Mouse (Mus musculus): ENCODE measurements around the gene Rundc3a. TPM values are rescaled to one million over a fixed set of nuclear protein-coding genes. Genes with fewer than 3 reads are reported as not detected.

Rundc3a gene
- polyA plus RNA-seq, 1 experiment from 2014 or later: 57.0 TPM

DNA sequence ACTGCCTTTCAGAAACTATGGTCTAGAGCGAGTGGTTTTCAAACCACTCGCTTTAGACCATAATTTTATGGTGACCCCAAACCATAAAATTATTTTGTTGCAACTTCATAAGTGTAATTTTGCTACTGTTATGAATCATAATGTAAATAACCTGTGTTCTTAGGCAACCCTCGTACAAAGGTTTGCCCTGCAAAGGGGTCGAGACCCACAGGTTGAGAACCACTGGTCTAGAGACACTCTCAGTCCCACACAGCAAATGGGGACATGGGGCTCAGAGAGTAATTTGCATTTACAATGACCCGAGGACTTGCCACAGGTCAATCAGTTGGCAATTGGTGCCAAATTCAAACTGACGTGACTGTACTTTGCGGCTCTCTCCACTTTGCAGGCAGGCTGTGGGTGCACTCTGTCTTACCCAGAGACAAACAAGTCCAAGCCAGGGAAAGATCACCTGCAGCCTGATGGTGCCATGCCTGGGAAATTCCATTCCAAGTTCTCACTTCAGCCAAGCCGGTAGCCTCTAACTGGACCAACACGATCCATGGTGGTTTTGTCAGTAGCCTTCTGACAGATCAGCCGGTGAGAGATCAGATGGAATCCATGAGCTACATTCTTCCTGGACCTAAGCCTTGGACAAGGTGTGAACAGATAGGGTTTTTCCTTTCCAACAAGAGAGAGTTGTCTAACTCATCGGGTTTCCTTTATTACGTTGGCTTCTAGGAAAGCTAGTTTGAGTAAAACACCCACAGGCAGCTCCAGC, 21.1 kb upstream of the Rundc3a start:
- Histone ChIP-seq H3K27me3 (ENCODE audit: insufficient read depth, poor library complexity, severe bottlenecking) (peaks cover 41% of the 10 kb centered on the region), H3K4me1 (replicated peaks) (peaks cover 31% of the 10 kb centered on the region), H3K9me3 (no peaks in the 10 kb centered on the region), H3K27ac (peak overlapping the region; percentile 29; the same call in 1 of the 2 replicates), H3K36me3 (no peaks in the 10 kb centered on the region), H3K4me3 (no peak overlapping the region)
- DNase-seq (ENCODE audit: low spot score): no peak
- 84% methylated on average over 12 of the region's 12 CpGs for WGBS

- WGBS: 38% methylated on average over 14 of the region's 14 CpGs
- no peak overlapping the region for H3K4me3 ChIP-seq
Observed at GRCm38 (mm10) chr11:102372936-102373335, 20.3 kb upstream of the Rundc3a start.

GRCm38 (mm10) chr11:102373646-102374045, 19.6 kb upstream of the Rundc3a start:
- Histone ChIP-seq H3K9me3 (no peaks in the 10 kb centered on the region), H3K36me3 (no peaks in the 10 kb centered on the region), H3K4me3 (no peak overlapping the region), H3K27me3 (ENCODE audit: insufficient read depth, poor library complexity, severe bottlenecking) (peaks cover 41% of the 10 kb centered on the region), H3K27ac (peak overlapping the region; percentile 60; the same call in 1 of the 2 replicates), H3K4me1 (replicated peaks) (peaks cover 31% of the 10 kb centered on the region)
- 22% methylated on average over 2 of the region's 2 CpGs for WGBS
- DNase-seq (ENCODE audit: low spot score): no peak

More at GRCm38 (mm10) chr11:102372936-102373335, 20.3 kb upstream of the Rundc3a start:
- Histone ChIP-seq H3K27ac (peak overlapping the region; percentile 60; the same call in 1 of the 2 replicates), H3K9me3 (no peaks in the 10 kb centered on the region), H3K36me3 (no peaks in the 10 kb centered on the region), H3K27me3 (ENCODE audit: insufficient read depth, poor library complexity, severe bottlenecking) (peaks cover 41% of the 10 kb centered on the region), H3K4me1 (replicated peaks) (peaks cover 31% of the 10 kb centered on the region)
- DNase-seq (ENCODE audit: low spot score): no peak

GRCm38 (mm10) chr11:102374108-102374725, 19.0 kb upstream of the Rundc3a start:
- Histone ChIP-seq H3K4me1 (replicated peaks) (peaks cover 27% of the 10 kb centered on the region), H3K27me3 (ENCODE audit: insufficient read depth, poor library complexity, severe bottlenecking) (peaks cover 41% of the 10 kb centered on the region), H3K4me3 (no peak overlapping the region), H3K27ac (no peak overlapping the region), H3K36me3 (no peaks in the 10 kb centered on the region), H3K9me3 (no peaks in the 10 kb centered on the region)
- WGBS: 73% methylated on average over 7 of the region's 7 CpGs
- no peak for DNase-seq (ENCODE audit: low spot score)

DNA sequence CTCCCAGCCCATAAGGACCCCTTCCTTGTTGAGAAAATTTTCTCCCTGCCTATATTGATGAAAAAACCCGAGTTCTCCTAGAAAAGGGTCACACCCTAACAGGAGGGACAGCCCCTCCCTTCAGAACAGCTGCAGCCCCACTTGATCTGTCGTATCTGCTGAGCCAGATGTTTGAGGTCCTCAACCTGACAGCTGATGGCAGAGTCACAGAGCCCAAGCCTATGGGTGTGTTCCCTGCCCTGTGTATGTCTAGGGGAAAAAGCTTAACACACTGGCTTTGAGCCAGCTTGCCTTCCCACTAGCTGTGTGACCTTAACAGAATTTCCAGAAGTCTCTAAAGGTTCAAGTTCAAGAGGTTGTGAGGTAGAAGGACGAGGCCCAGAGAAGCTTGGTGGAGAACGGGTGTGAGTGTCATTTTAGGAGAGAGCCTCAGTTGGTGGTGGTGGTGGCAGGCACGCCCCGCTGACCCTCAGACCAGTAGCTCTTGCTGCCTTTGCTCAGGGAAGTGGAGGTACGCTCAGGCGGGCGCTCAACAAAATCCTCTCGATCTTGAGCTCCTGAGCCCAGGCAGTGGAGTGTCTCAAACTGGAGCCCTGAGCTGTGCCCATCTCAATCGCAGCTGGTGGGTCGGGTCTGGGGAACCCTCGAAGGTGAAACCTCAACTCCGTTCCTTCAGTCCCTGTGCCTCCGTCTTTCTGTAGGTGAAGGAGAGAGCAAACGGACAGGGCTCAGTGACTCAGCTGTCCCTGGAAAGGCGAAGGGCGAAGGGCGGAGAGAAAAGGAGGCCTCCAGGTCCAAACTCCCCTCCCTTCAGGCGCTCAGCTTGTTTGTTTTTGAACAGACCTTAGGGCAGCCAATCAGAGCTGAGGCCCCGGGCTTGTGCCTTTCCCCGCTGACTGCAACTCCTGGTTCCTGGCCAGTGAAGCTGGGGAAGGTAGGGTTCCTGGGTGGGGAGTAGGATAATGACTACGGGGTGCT, 17.7 kb upstream of the Rundc3a start:
- Histone ChIP-seq H3K9me3 (no peaks in the 10 kb centered on the region), H3K27ac (peak overlapping the region; percentile 81), H3K27me3 (ENCODE audit: insufficient read depth, poor library complexity, severe bottlenecking) (peaks cover 41% of the 10 kb centered on the region), H3K4me3 (peak overlapping the region; percentile 46), H3K4me1 (replicated peaks) (peaks cover 27% of the 10 kb centered on the region), H3K36me3 (no peaks in the 10 kb centered on the region)
- 4% methylated on average over 23 of the region's 23 CpGs for WGBS
- DNase-seq (ENCODE audit: low spot score): peak; percentile 61

- no peaks in the 10 kb centered on the region for H3K9me3 ChIP-seq
- no peaks in the 10 kb centered on the region for H3K36me3 ChIP-seq
- DNase-seq (ENCODE audit: low spot score): no peak
- WGBS: 9% methylated on average over 8 of the region's 8 CpGs
- peaks cover 30% of the 10 kb centered on the region for H3K4me1 ChIP-seq (replicated peaks)
- peak overlapping the region; percentile 81 for H3K27ac ChIP-seq
- peaks cover 41% of the 10 kb centered on the region for H3K27me3 ChIP-seq (ENCODE audit: insufficient read depth, poor library complexity, severe bottlenecking)
- H3K4me3 ChIP-seq: peak overlapping the region; percentile 46
Observed at GRCm38 (mm10) chr11:102376196-102376835, 16.9 kb upstream of the Rundc3a start.

- no peak for DNase-seq (ENCODE audit: low spot score)
- Histone ChIP-seq H3K4me1 (replicated peaks) (peaks cover 31% of the 10 kb centered on the region), H3K9me3 (no peaks in the 10 kb centered on the region), H3K4me3 (no peak overlapping the region), H3K27ac (no peak overlapping the region), H3K27me3 (ENCODE audit: insufficient read depth, poor library complexity, severe bottlenecking) (peaks cover 38% of the 10 kb centered on the region), H3K36me3 (no peaks in the 10 kb centered on the region)
- 60% methylated on average over 12 of the region's 12 CpGs for WGBS
Observed at GRCm38 (mm10) chr11:102377186-102377585, 16.0 kb upstream of the Rundc3a start.

- H3K9me3 ChIP-seq: no peaks in the 10 kb centered on the region
- H3K4me3 ChIP-seq: no peak overlapping the region
- H3K36me3 ChIP-seq: no peaks in the 10 kb centered on the region
- peaks cover 11% of the 10 kb centered on the region for H3K27me3 ChIP-seq (ENCODE audit: insufficient read depth, poor library complexity, severe bottlenecking)
- H3K4me1 ChIP-seq (replicated peaks): peaks cover 24% of the 10 kb centered on the region
- DNase-seq (ENCODE audit: low spot score): no peak
- 87% methylated on average over 5 of the region's 5 CpGs for WGBS
- no peak overlapping the region for H3K27ac ChIP-seq
Observed at GRCm38 (mm10) chr11:102380091-102380490, 13.1 kb upstream of the Rundc3a start.

DNA sequence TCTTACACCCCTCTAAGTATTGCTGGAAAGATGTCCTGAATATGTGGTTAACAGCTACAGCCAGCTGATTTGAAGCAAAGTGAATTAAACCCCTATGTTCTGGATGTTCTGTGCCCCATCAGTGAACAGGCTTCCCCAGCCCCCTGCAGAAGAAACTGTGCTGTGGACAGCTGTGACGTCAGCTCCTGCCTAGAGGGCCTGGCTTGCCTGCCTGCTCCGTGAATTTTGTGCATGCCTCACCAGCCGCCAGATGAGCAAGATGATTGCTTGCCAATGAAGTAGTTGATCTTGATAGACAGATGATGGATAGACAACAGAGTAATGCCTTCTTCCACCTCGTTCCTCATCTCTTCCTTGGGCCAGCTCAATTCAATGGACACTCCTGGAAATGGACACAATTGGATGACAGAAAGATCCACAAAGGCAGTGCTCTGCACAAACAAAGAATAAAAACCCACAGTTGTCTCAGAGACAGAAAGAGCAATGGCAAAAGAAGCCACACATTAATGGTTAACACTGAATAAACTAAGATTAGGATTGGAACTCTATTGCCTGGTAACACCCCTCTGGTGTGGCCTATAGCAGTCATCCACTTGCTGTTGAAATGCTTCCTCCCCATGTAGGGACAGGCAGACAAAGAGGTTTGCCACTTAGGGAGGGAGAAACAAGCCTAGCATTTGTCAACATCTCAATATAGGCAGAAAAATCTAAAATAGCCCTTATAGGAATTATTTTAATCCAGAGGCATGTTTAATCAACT, 11.7 kb upstream of the Rundc3a start:
- H3K4me1 ChIP-seq (replicated peaks): peaks cover 10% of the 10 kb centered on the region
- no peak for DNase-seq (ENCODE audit: low spot score)
- H3K9me3 ChIP-seq: no peaks in the 10 kb centered on the region
- 53% methylated on average over 4 of the region's 4 CpGs for WGBS
- no peak overlapping the region for H3K4me3 ChIP-seq
- 0 out of 2 replicates have a peak, but pooled peaks cover 2% of the 10 kb centered on the region for H3K27me3 ChIP-seq (ENCODE audit: insufficient read depth, poor library complexity, severe bottlenecking)
- no peak overlapping the region for H3K27ac ChIP-seq
- no peaks in the 10 kb centered on the region for H3K36me3 ChIP-seq

- Histone ChIP-seq H3K4me1 (replicated peaks) (peaks cover 7% of the 10 kb centered on the region; the same call in 1 of the 2 replicates), H3K27me3 (ENCODE audit: insufficient read depth, poor library complexity, severe bottlenecking) (no peaks in the 10 kb centered on the region), H3K4me3 (no peak overlapping the region), H3K36me3 (no peaks in the 10 kb centered on the region), H3K27ac (no peak overlapping the region), H3K9me3 (no peaks in the 10 kb centered on the region)
- WGBS: 86% methylated on average over 3 of the region's 3 CpGs
- DNase-seq (ENCODE audit: low spot score): no peak
Observed at GRCm38 (mm10) chr11:102382794-102383193, 10.4 kb upstream of the Rundc3a start.

GRCm38 (mm10) chr11:102383365-102384136, 9.7 kb upstream of the Rundc3a start:
- H3K27ac ChIP-seq: no peak overlapping the region
- H3K9me3 ChIP-seq: no peaks in the 10 kb centered on the region
- H3K36me3 ChIP-seq: no peaks in the 10 kb centered on the region
- whole genome bisulfite sequencing: 96% methylated on average over 1 of the region's 1 CpGs
- DNase-seq (ENCODE audit: low spot score): no peak
- H3K4me3 ChIP-seq: no peak overlapping the region
- H3K4me1 ChIP-seq (replicated peaks): peaks cover 7% of the 10 kb centered on the region; the same call in 1 of the 2 replicates
- H3K27me3 ChIP-seq (ENCODE audit: insufficient read depth, poor library complexity, severe bottlenecking): no peaks in the 10 kb centered on the region

Measured in hindbrain, embryonic 10.5 days (tissue).